Mouse (Mus musculus) heart, postnatal 10 days (tissue): ENCODE data around the gene Vmn1r104. TPM values are rescaled to one million over a fixed set of nuclear protein-coding genes. Genes with fewer than 3 reads are reported as not detected.
"Not testable (repeated sequence)": the region's sequence is repeated elsewhere in the genome, so short reads cannot be mapped to it uniquely, and the experiment has no call there.

ENCODE experiments used
- DNase-seq, 2 experiments: peaks; one replicate each; pipeline ENCODE4 v3.0.0; 2021
- intact Hi-C: fragments of 180-260 bp; cut with DNase I; formaldehyde crosslinking; loops from one replicate; pipeline ENCODE4 v1.15.1; 2025
- total RNA-seq, 2 experiments: library from RNA; stranded (reverse); gene quantifications; 2 replicates each; pipeline ENCODE4 v1.2.3; 2021

Gene Vmn1r104
- total RNA-seq: not detected

DNA sequence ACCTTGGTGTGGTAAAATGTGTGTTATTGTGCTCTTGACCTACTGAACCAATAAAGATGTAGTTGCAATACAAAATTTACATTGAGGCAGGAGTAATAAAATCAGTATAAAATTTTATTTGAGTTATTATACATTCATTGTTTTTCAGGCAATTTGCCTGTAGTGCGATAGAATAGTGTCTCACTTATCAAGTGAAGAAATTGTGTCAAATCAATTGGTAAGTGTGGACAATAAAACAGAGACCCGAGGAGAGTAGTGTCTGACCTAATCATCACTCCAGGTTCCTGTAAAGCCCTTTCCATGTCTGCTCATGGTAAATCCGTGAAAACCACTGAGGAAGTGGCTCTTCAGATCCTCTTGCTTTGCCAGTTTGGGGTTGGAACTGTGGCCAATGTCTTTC is at the start of gene Vmn1r104:
Gene Vmn1r104, plus strand, starts transcription at position 301 of the 400 bp plus-strand sequence.
- DNase-seq, intact Hi-C loops: not testable (repeated sequence)

DNA sequence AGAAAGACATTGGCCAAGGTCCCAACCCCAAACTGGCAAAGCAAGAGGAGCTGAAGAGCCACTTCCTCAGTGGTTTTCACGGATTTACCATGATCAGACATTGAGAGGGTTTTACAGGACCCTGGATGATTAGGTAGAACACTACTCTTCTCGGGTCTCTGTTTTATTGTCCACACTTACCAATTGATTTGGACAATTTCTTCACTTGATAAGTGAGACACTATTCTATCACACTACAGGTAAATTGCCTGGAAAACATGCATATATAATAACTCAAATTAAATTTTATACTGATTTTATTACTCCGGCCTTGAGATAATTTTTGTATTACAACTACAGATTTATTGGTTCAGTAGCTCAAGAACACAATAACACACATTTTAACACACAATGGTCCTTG is 23.2 kb upstream of the Vmn1r104 start, which contains the start of gene Vmn1r103:
Gene Vmn1r103, minus strand, starts transcription at position 101 of the 400 bp plus-strand sequence.
- intact Hi-C loops, DNase-seq: not testable (repeated sequence)

DNA sequence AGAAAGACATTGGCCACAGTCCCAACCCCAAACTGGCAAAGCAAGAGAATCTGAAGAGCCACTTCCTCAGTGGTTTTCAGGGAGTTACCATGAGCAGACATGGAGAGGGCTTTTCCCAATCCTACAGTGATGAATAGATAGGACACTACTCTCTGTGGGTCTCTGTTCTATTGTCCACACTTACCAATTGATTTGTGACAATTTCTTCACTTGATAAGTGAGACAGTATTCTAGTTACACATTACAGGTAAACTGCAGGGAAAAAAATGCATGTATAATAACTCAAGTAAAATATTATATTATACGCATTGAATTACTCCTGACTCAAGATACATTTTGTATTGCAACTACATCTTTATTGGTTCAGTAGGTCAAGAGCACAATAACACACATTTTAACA is 12.0 kb downstream of the Vmn1r104 start, which contains the start of gene Gm5726:
Gene Gm5726, minus strand, starts transcription at position 101 of the 400 bp plus-strand sequence.
- intact Hi-C loops, DNase-seq: not testable (repeated sequence)

DNA sequence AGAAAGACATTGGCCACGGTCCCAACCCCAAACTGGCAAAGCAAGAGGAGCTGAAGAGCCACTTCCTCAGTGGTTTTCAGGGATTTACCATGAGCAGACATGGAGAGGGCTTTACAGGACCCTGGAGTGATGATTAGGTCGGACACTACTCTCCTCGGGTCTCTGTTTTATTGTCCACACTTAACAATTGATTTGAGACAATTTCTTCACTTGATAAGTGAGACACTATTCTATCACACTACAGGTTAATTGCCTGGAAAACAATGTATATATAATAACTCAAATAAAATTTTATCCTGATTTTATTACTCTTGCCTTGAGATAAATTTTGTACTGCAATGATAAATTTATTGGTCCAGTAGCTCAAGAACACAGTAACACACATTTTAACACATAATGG is 42.5 kb downstream of the Vmn1r104 start, which contains the start of gene Gm4141:
Gene Gm4141, minus strand, starts transcription at position 101 of the 400 bp plus-strand sequence.
- DNase-seq, intact Hi-C loops: not testable (repeated sequence)

Other genes starting within 250 kb of the Vmn1r104 start
- not detected for gene Gm4133, start 199.8 kb upstream of the Vmn1r104 start, total RNA-seq
- not detected for gene Gm5728, start 158.4 kb upstream of the Vmn1r104 start, total RNA-seq
- gene Vmn1r100, start 115.9 kb upstream of the Vmn1r104 start, total RNA-seq: not detected
- gene Vmn1r101, start 91.2 kb upstream of the Vmn1r104 start, total RNA-seq: not detected
- gene Gm10670, start 58.9 kb upstream of the Vmn1r104 start, total RNA-seq: not detected
- not detected for gene Vmn1r103, start 23.3 kb upstream of the Vmn1r104 start, total RNA-seq
- not detected for gene Gm5726, start 11.9 kb downstream of the Vmn1r104 start, total RNA-seq
- gene Gm4141, start 42.4 kb downstream of the Vmn1r104 start, total RNA-seq: not detected
- gene Gm4513, start 65.2 kb downstream of the Vmn1r104 start, total RNA-seq: not detected
- gene Vmn1r107, start 135.1 kb downstream of the Vmn1r104 start, total RNA-seq: not detected
- not detected for gene Vmn1r111, start 169.4 kb downstream of the Vmn1r104 start, total RNA-seq
- not detected for gene Gm10668, start 196.8 kb downstream of the Vmn1r104 start, total RNA-seq
- not detected for gene Vmn1r112, start 237.3 kb downstream of the Vmn1r104 start, total RNA-seq